Mouse (Mus musculus) E14TG2a.4 (cell line): Measurements from ENCODE around the gene Ccdc191.

Experiments used
- H3K27me3 ChIP-seq: 2 replicates; pipeline ENCODE4 v1.6.1; 2014; ENCODE audit warnings: low read length, control low read depth; ENCODE audit not compliant: insufficient read depth
- H3K36me3 ChIP-seq: 2 replicates; pipeline ENCODE4 v1.6.1; 2014; ENCODE audit warnings: low read length, control low read depth; ENCODE audit not compliant: insufficient read depth
- H3K4me1 ChIP-seq: replicated peaks from 2 replicates; pipeline ENCODE4 v1.6.1; 2014; ENCODE audit warnings: low read depth, low read length, control low read depth
- H3K4me3 ChIP-seq: replicated peaks from 2 replicates; pipeline ENCODE4 v1.5.1; 2014; ENCODE audit warnings: mild to moderate bottlenecking, low read length
- H3K9me3 ChIP-seq: 2 replicates; pipeline ENCODE4 v1.6.1; 2014; ENCODE audit warnings: low read length, control low read depth
- CTCF ChIP-seq: conservative IDR thresholded peaks from 2 replicates; pipeline ENCODE4 v1.5.1; 2014; ENCODE audit warnings: low read length
- NANOG ChIP-seq: IDR thresholded peaks from 2 replicates; pipeline ENCODE4 v1.6.1; 2014; ENCODE audit warnings: borderline replicate concordance, low read length, mixed read lengths
- POU5F1 ChIP-seq: IDR thresholded peaks from 2 replicates; pipeline ENCODE4 v1.6.1; 2014; ENCODE audit warnings: low read length, borderline replicate concordance

Gene Ccdc191

DNA sequence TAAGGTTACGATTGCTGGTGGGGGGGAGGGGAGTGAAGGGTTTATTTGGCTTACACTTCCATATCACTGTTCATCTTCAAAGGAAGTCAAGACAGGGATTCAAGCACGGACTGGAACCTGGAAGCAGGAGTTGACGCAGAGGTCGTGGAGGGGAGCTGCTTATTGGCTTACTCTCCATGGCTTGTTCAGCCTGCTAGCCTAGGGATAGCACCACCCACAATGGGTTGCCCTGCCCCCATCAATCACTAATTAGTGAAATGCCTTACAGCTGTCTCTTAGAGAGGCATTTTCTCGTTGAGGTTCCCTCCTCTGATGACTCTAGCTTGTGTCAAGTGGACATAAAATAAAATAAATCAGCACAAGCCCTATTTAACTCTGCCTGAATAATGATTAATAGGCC lies 121.4 kb downstream of the Ccdc191 start:
- H3K27me3 ChIP-seq: no peaks in the 10 kb centered on the region
- H3K36me3 ChIP-seq: no peaks in the 10 kb centered on the region
- TF ChIP-seq CTCF: no peak
- no peak for TF ChIP-seq POU5F1
- TF ChIP-seq NANOG: no peak
- H3K9me3 ChIP-seq: no peaks in the 10 kb centered on the region
- H3K4me3 ChIP-seq: no peak overlapping the region
- peaks cover 2% of the 10 kb centered on the region for H3K4me1 ChIP-seq
